Mouse (Mus musculus) lung, adult 2 months (tissue): ENCODE measurements around the gene Ces2h.

Source experiments
- CTCF ChIP-seq: fragments of 200-500 bp; IDR thresholded peaks from 2 replicates; pipeline ENCODE4 v1.5.1; 2011; ENCODE audit warnings: mild to moderate bottlenecking, low read length, control low read depth; ENCODE audit not compliant: insufficient read depth
- POLR2A ChIP-seq: fragments of 200-500 bp; IDR thresholded peaks from 2 replicates; pipeline ENCODE4 v1.6.1; 2011; ENCODE audit warnings: low read depth, mild to moderate bottlenecking, control low read depth, low read length, borderline replicate concordance; ENCODE audit errors: extremely low read depth

DNA sequence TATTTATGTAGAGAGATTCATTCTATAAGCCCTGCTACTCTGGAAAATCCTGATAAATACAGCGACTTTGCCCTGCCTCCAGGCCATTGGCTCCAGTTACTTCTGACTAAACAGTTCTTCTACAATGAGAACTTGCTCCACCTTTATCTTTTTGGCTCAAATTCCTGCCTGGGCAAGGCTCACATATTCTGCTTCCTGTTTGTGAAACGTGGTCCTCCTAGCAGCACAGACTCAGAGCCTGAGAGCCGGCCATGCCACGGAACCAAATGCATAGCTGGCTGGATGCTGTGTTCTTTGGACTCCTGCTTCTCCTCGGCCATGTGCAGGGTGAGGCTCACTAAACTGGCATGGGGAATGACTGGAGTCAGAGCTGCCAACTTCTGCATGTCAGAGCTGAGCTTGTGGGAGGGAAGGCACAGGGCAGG lies 39.1 kb upstream of the Ces2h start, which contains the start of gene Ces2g:
- TF ChIP-seq POLR2A (no peak), CTCF (no peak)
